Mouse (Mus musculus): Measurements from ENCODE around the gene Meltf. TPM values are rescaled to one million over a fixed set of nuclear protein-coding genes. Genes with fewer than 3 reads are reported as not detected.

Gene Meltf
- total RNA-seq (2022): not detected

GRCm38 (mm10) chr16:31878573-31879257 is at the start of gene Meltf:
TSS of gene Meltf (plus strand) at chr16:31878810.
- peak; percentile 54 for DNase-seq (ENCODE audit: low spot score)

GRCm38 (mm10) chr16:31830726-31831125 is 47.9 kb upstream of the Meltf start:
- DNase-seq (ENCODE audit: low spot score): no peak

- no peak for DNase-seq (ENCODE audit: low spot score)
These were observed 45.8 kb upstream of the Meltf start for GRCm38 (mm10) chr16:31832630-31833422.

- peak; percentile 25 for DNase-seq (ENCODE audit: low spot score)
These were observed 44.5 kb upstream of the Meltf start for GRCm38 (mm10) chr16:31834011-31834584.

GRCm38 (mm10) chr16:31834662-31835318 is 43.8 kb upstream of the Meltf start:
- no peak for DNase-seq (ENCODE audit: low spot score)

GRCm38 (mm10) chr16:31837362-31837761 is 41.2 kb upstream of the Meltf start:
- no peak for DNase-seq (ENCODE audit: low spot score)

GRCm38 (mm10) chr16:31844246-31844645 is 34.4 kb upstream of the Meltf start:
- DNase-seq (ENCODE audit: low spot score): no peak

- no peak for DNase-seq (ENCODE audit: low spot score)
These were observed 31.8 kb upstream of the Meltf start for GRCm38 (mm10) chr16:31846763-31847162.

- DNase-seq (ENCODE audit: low spot score): no peak
These were observed 14.7 kb upstream of the Meltf start for GRCm38 (mm10) chr16:31863920-31864319.

- no peak for DNase-seq (ENCODE audit: low spot score)
These were observed 13.4 kb upstream of the Meltf start for GRCm38 (mm10) chr16:31865242-31865641.

- no peak for DNase-seq (ENCODE audit: low spot score)
These were observed 11.7 kb upstream of the Meltf start for GRCm38 (mm10) chr16:31866911-31867310.

- no peak for DNase-seq (ENCODE audit: low spot score)
These were observed 10.9 kb upstream of the Meltf start for GRCm38 (mm10) chr16:31867736-31868135.

GRCm38 (mm10) chr16:31873721-31874120 is 4.9 kb upstream of the Meltf start:
- no peak for DNase-seq (ENCODE audit: low spot score)

- no peak for DNase-seq (ENCODE audit: low spot score)
These were observed 3.2 kb upstream of the Meltf start for GRCm38 (mm10) chr16:31875391-31875790.

- DNase-seq (ENCODE audit: low spot score): no peak
These were observed 2.2 kb upstream of the Meltf start for GRCm38 (mm10) chr16:31876386-31876785.

GRCm38 (mm10) chr16:31878052-31878451 is 558 bp upstream of the Meltf start:
- DNase-seq (ENCODE audit: low spot score): no peak

GRCm38 (mm10) chr16:31880146-31880840 is 1.7 kb downstream of the Meltf start:
- no peak for DNase-seq (ENCODE audit: low spot score)

GRCm38 (mm10) chr16:31882381-31882908 is 3.8 kb downstream of the Meltf start:
- DNase-seq (ENCODE audit: low spot score): no peak

GRCm38 (mm10) chr16:31883302-31883701 is 4.7 kb downstream of the Meltf start:
- DNase-seq (ENCODE audit: low spot score): no peak

- DNase-seq (ENCODE audit: low spot score): no peak
These were observed 5.3 kb downstream of the Meltf start for GRCm38 (mm10) chr16:31883902-31884301.

- DNase-seq (ENCODE audit: low spot score): no peak
These were observed 12.3 kb downstream of the Meltf start for GRCm38 (mm10) chr16:31890907-31891306.
